In the genomic region with DNA sequence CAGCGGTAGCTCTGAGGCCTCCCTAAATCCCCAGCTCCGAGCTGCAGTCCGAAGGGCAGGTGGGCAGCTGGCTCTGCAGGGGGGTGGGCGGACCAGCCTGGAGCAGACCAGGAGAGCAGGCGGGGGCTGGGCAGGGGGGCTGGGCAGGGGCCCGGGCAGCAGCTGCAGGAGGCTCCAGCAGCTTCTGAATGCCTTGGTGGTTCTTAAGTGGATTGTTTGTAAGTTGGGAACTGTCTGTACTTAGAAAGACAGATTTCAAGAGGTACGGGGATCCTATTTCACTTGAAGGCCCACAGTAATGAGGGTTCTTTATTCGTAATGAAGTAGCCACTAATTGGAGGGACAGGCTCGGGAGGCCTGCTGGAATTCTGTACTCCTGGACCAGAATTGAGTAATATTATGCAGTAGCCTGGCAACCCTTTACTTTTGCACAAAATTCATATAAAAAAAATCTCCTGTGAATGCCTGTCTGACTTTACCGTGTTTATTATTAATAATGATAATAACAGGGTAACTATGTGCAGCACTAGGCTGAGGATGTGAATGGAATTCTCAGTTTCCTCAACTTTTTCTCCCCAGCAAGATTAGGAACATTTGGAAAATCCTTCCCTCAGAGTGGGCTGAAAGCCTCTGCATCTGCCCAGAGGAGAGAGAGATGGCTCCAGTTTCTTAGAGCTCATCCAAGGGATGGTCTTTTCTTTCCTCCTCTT, we compare ENCODE assay signal across 8 mouse cellular contexts.
DNase-seq lines count a peak whose midpoint lies in the region; ATAC-seq lines count a peak whose summit lies in the region.

No protein-coding gene starts in this region.

- H3K4me3 ChIP-seq in heart, embryonic 11.5 days (ENCODE audit: low read depth, low read length): no peak overlapping the region
- no peak overlapping the region for H3K4me3 ChIP-seq in limb, embryonic 11.5 days (ENCODE audit: low read depth, low read length)

- H3K27me3 ChIP-seq in heart, embryonic 11.5 days (ENCODE audit: control insufficient read depth, insufficient read depth, low read length): no peaks in the 10 kb centered on the region
- no peaks in the 10 kb centered on the region for H3K27me3 ChIP-seq in limb, embryonic 11.5 days (ENCODE audit: control insufficient read depth, insufficient read depth, low read length)

- H3K4me2 ChIP-seq in heart, embryonic 11.5 days: no peak overlapping the region
- no peak overlapping the region for H3K4me2 ChIP-seq in limb, embryonic 11.5 days (ENCODE audit: low read depth, severe bottlenecking)

- H3K4me1 ChIP-seq in heart, embryonic 11.5 days (ENCODE audit: control insufficient read depth, insufficient read depth, low read length): peaks cover 3% of the 10 kb centered on the region; the same call in 1 of the 2 replicates
- H3K4me1 ChIP-seq in limb, embryonic 11.5 days (ENCODE audit: control insufficient read depth, insufficient read depth, low read length): peaks cover 13% of the 10 kb centered on the region

- no peaks in the 10 kb centered on the region for H3K9me3 ChIP-seq in heart, embryonic 11.5 days (replicated peaks; ENCODE audit: control insufficient read depth, low read length)
- no peaks in the 10 kb centered on the region for H3K9me3 ChIP-seq in limb, embryonic 11.5 days (ENCODE audit: control insufficient read depth, low read length)

- DNase-seq in heart, adult 18-20 months: no peak
- peak; percentile 40 for DNase-seq in testis, postnatal 10 days (ENCODE audit: low spot score)
- DNase-seq in testis, postnatal 14 days (ENCODE audit: low spot score): no peak
- peak; percentile 81 for DNase-seq in limb, embryonic 11.5 days (ENCODE audit: low spot score)
- DNase-seq in yolk sac, embryonic 10.5 days (ENCODE audit: low spot score): peak; percentile 38
- DNase-seq in cerebellum, postnatal 36 days: no peak

- H3K9ac ChIP-seq in heart, embryonic 11.5 days (ENCODE audit: low read depth, low read length): 0 out of 2 replicates have a peak overlapping the region, but pooled peaks have one; percentile 46
- peak overlapping the region; percentile 23; the same call in 1 of the 2 replicates for H3K9ac ChIP-seq in limb, embryonic 11.5 days (ENCODE audit: low read length)

- 27% methylated on average over 10 of the region's 10 CpGs for WGBS in heart, embryonic 11.5 days (ENCODE audit: insufficient replicate concordance)
- 9% methylated on average over 10 of the region's 10 CpGs for WGBS in limb, embryonic 11.5 days

- H3K36me3 ChIP-seq in heart, embryonic 11.5 days (ENCODE audit: control insufficient read depth, insufficient read depth, low read length): no peaks in the 10 kb centered on the region
- no peaks in the 10 kb centered on the region for H3K36me3 ChIP-seq in limb, embryonic 11.5 days (ENCODE audit: control insufficient read depth, insufficient read depth, low read length)

- no peak for ATAC-seq in heart, embryonic 11.5 days (replicated peaks; ENCODE audit: insufficient number of reproducible peaks, low FRiP score, low TSS enrichment)
- ATAC-seq in limb, embryonic 11.5 days (ENCODE audit: insufficient number of reproducible peaks, low FRiP score, low TSS enrichment, low read depth): peak; percentile 96
- ATAC-seq in erythroid progenitor cell, adult 5-6 weeks (replicated peaks; ENCODE audit: low FRiP score, poor library complexity, severe bottlenecking): no peak

- H3K27ac ChIP-seq in heart, embryonic 11.5 days (ENCODE audit: low read depth, low read length): no peak overlapping the region
- H3K27ac ChIP-seq in limb, embryonic 11.5 days (replicated peaks; ENCODE audit: low read depth, low read length): peak overlapping the region; percentile 79

Comparison
In these comparisons a context has a peak if more than half of its experiments do, and no peak if none do; other contexts are left out.
1. DNase-seq: peak in testis, postnatal 10 days (single experiment), limb, embryonic 11.5 days (single experiment) and yolk sac, embryonic 10.5 days (single experiment); none in heart, adult 18-20 months (0 of 2), testis, postnatal 14 days (single experiment) and cerebellum, postnatal 36 days (0 of 2).